Mouse (Mus musculus): Measurements from ENCODE around the gene Ssna1.
A peak's percentile ranks its signal among the peaks of the same experiment; 100 is the strongest.

Ssna1 gene

GRCm38 (mm10) chr2:25271827-25272511, at the start of gene Ssna1, which contains the start of gene Anapc2:
Gene Ssna1, minus strand, starts transcription at chr2:25272438.
Gene Anapc2, plus strand, starts transcription at chr2:25272478.
- peak; percentile 97 for DNase-seq

DNA sequence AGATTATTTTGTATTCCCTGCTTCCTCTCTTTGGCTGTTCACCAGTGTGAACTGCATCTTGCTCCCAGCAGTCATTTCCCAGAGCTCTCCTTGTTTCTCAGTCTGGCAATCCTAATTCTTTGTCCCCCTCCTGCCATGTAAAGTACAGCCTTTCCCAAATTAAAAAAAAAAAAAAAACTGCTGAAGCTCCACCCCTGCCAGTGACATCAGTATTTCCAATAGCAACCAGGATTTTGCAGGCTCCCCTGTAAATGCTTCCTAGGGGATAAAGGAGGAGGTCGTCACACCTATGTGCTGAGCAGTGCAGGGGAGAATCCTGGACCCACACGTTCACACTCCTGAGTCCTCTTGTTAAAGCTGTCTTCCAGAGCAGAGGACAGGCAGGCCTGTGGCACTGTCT, 47.8 kb upstream of the Ssna1 start:
- DNase-seq = no peak

DNA sequence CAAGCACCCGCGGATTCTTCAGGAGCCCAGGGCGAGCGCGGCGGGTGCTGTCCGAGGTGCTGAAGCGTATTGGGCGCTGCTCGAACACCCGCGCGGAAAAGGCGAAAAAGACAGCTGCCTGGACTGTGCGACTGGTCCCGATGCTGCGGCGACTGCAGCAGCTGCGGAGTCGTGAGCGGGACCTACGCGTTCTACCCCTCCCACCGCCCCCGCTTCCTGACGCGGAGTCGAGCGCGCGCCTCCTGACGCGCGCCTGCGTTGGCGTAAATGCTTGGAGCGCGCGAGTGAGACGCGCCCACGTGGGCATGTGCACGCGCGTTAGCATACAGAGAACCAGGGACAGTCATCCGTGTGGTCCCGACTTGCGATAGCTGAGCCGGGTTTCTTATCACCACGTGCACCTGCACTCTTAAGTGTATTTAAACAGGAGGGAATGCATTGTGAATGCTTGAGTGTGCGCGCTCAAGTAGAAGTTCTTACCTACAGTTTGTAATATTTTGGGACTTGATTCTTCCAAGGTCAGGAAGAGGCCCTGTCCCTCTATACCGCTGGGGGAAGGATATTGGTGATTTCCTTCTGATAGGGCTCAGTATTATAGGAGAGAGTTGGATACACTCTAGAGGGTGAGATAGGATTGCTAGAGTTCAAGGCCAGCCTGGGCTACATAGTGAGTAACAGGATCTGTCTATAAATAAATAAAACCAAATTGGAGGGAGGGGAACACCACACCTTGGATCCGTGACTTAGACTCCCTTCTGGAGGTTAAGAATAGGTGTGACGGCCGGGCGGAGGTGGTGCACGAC, 46.9 kb upstream of the Ssna1 start, which contains the start of gene Grin1:
Gene Grin1 (minus strand): TSS at position 217 of the 803 bp plus-strand sequence.
- peak; percentile 91 for DNase-seq

GRCm38 (mm10) chr2:25318119-25318966, 46.1 kb upstream of the Ssna1 start:
- peak; percentile 83 for DNase-seq

DNA sequence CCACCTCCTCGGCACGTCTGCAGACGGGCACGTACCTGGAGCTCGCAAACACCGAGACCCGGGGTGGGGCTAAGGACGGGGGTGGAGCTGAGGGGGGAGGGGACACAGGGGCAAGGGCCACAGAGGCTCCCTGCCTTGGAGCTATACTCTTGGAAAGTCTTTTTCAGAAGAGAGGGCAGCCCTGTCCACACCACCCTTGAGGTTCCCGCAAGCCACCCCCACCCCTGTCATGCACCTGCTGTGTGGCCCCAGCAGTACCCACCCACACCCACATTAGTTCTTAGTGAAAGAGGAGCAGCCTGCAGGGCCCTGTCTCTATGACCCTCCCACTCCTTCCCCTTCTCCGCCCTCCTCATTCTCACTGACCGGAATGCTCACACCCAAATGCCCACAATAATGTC, 39.3 kb upstream of the Ssna1 start:
- peak; percentile 17 for DNase-seq

GRCm38 (mm10) chr2:25310969-25311368, 38.7 kb upstream of the Ssna1 start:
- peak; percentile 63 for DNase-seq

GRCm38 (mm10) chr2:25310180-25310579, 37.9 kb upstream of the Ssna1 start:
- peak; percentile 59 for DNase-seq

GRCm38 (mm10) chr2:25305587-25306359, 33.5 kb upstream of the Ssna1 start:
- no peak for DNase-seq

- peak; percentile 56 for DNase-seq
Measured at GRCm38 (mm10) chr2:25304657-25305541, 32.7 kb upstream of the Ssna1 start.

GRCm38 (mm10) chr2:25303931-25304656, 31.9 kb upstream of the Ssna1 start:
- peak; percentile 89 for DNase-seq

DNA sequence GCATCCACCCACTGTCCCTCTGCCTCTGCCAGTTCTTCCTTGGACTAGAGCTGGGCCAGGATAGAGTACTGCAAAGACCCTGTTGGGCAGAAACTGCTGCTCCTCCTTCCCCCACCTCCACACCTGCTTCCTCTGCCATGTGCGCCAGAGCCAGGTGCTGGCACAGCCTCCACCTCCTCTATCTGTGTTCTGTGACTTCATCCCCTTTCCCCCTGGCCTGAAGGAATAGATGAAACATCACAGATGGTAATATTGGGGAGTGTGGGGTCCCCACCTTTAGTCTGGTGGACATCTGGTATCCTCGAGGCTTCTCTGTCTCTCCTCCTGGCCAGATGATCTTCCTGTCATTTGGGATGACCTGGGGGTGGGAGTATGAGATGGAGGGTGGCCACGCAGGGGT, 31.2 kb upstream of the Ssna1 start:
- no peak for DNase-seq

- peak; percentile 80 for DNase-seq
Measured at GRCm38 (mm10) chr2:25298046-25298445, 25.8 kb upstream of the Ssna1 start.

GRCm38 (mm10) chr2:25297093-25297492, 24.9 kb upstream of the Ssna1 start:
- peak; percentile 67 for DNase-seq

DNA sequence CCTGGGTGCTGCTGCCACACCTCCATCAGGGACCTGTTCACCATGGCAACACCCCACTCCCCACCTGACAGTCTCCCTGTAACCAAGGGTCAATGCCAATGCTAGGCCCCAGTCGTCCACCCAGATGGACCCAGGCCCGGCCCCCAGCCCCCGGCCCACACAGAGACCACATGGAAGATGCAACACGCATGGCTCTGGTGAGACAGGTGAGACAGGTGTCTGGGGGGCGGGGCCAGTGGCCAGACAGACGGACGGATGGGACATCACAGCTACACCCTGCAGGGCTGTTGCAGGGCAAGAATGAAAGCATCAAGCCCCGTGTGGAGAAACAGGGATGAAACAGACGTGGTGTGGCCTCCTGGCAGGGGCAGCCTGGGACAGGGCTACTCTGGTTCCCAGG, 21.5 kb upstream of the Ssna1 start:
- DNase-seq = peak; percentile 68

DNA sequence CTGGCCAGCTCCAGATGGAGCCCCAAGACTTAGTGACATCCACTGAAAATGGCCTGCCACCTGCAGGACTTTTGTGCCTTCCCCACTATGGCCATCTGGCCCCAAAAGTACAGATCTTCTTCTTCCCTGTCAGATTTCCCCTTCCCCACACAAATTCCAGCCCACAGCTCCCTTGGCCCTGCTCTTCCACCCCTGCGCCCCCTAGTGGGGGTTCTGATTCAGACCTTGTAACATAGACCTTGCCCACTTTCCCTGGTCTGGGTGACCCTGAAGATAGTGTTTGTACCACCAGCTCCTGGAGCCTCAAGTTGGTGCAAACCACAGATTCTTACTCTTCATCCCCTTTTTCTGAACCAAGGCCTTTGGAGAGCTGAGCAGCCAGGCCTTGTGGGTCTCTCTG, 20.6 kb upstream of the Ssna1 start:
- peak; percentile 78 for DNase-seq

- DNase-seq = no peak
Measured at GRCm38 (mm10) chr2:25292054-25292544, 19.9 kb upstream of the Ssna1 start.

DNA sequence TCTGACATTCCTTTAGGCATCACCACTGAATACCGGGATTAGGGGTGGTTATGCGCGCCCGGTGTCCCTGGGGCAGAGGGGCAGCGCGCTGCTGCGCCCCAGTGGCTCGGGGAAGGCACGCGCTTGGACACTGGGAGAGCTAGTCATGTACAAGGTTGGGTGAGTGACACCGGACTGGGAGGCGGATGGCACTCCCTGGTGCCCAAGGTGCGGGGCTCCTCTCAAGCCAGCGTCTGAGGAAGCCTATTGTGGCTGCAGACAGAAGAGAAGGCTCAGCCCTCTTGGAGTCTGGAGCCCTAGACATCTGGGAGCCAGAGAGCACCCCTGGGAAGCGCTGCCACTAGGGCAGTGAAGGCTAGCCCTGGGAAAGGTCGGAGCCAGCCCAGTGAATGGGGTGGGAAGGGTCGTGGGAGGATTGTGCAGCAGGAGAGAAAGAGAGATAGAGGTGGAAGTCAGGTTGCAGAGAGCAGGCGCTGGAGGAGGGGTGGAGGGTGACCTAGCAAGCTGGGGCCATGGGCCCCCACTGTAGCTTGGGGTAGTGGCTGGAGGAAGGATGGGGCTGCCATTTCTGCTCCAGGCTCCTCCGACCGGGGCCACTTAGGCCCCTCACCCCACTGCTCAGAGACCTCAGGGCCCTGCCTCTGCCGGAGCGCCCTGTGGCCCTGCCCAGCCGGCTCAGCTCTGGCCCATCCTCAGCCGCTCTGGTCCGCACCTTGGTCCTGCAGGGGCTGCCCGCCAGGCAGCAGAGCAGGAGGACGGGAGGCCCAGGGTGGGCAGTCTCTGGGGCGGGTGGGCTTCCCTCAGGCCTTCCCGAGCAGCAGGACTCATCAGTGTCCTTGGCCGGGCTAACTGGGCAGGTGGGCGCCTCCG, 19.2 kb upstream of the Ssna1 start:
- DNase-seq = peak; percentile 71

DNA sequence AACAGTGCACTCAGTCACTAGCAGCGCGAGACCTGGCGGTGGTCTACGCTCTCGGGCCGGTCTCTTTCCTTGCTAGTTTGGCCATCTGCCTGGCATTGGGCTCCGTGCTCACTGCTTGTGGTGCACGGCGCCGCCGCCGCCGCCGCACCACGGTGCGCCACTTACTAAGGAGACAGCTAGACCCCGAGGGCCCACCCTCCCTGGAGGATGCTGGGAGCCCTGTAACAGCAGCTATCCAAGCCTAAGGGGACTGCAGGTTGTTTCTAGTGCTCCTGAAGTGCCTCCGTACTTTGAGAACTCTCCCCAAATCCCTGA, 18.5 kb upstream of the Ssna1 start:
- peak; percentile 82 for DNase-seq

GRCm38 (mm10) chr2:25290101-25290815, 18.0 kb upstream of the Ssna1 start:
- DNase-seq = peak; percentile 85

All from cerebellum, adult 9-11 months (tissue).